Mouse (Mus musculus) lung, embryonic 15.5 days (tissue): ENCODE measurements around the gene Krtap28-10. TPM values are rescaled to one million over a fixed set of nuclear protein-coding genes. Genes with fewer than 3 reads are reported as not detected.
A peak's percentile ranks its signal among the peaks of the same experiment; 100 is the strongest.

Experiments
- ATAC-seq: fragments of 200-750 bp; cut with Nextera tagmentation; 2 replicates; pipeline ENCODE4 v1.8.0; 2017; ENCODE audit warnings: moderate number of reproducible peaks, borderline replicate concordance; ENCODE audit not compliant: low FRiP score, low TSS enrichment; ENCODE audit errors: extremely low read depth
- H3K27ac ChIP-seq: fragments of 300-500 bp; sonication (generic); 2 replicates; pipeline ENCODE4 v1.5.1; 2015; ENCODE audit warnings: moderate library complexity, mild to moderate bottlenecking, inconsistent platforms
- H3K27me3 ChIP-seq: fragments of 300-500 bp; sonication (generic); 2 replicates; pipeline ENCODE4 v1.6.1; 2015; ENCODE audit warnings: inconsistent platforms
- H3K36me3 ChIP-seq: fragments of 300-500 bp; sonication (generic); 2 replicates; pipeline ENCODE4 v1.6.1; 2015; ENCODE audit warnings: inconsistent platforms
- H3K4me1 ChIP-seq: fragments of 300-500 bp; sonication (generic); 2 replicates; pipeline ENCODE4 v1.6.1; 2015; ENCODE audit warnings: inconsistent platforms
- H3K4me2 ChIP-seq: fragments of 300-500 bp; sonication (generic); 2 replicates; pipeline ENCODE4 v1.6.1; 2015; ENCODE audit warnings: inconsistent platforms, mild to moderate bottlenecking, moderate library complexity
- H3K4me3 ChIP-seq: fragments of 300-500 bp; sonication (generic); 2 replicates; pipeline ENCODE4 v1.5.1; 2015; ENCODE audit warnings: mild to moderate bottlenecking, inconsistent platforms
- H3K9ac ChIP-seq: fragments of 300-500 bp; sonication (generic); 2 replicates; pipeline ENCODE4 v1.6.1; 2015; ENCODE audit warnings: inconsistent platforms
- H3K9me3 ChIP-seq: fragments of 300-500 bp; sonication (generic); 2 replicates; pipeline ENCODE4 v1.6.1; 2016; ENCODE audit warnings: inconsistent platforms
- WGBS: fragments of 180-500 bp; shearing (Covaris S2); methylation state at CpG from one replicate; pipeline ENCODE4 v1.1.7; 2015; 5-methylcytosine and 5-hydroxymethylcytosine counted together
- polyA plus RNA-seq: library from polyadenylated mRNA; unstranded; fragments of >200 nt; fragmentation: Nextera tagmentation; extraction: Ambion mirVana; gene quantifications from 2 replicates; pipeline ENCODE4 v1.2.1, GENCODE M21; 2015

Krtap28-10 gene
- polyA plus RNA-seq, result not detected in 2 replicates

- no peak for ATAC-seq
- Histone ChIP-seq H3K27ac (no peak within 1 kb of the TSS), H3K4me1 (no peaks in the 10 kb centered on the region; the same call in 1 of the 2 replicates), H3K27me3 (no peaks in the 10 kb centered on the region), H3K36me3 (no peaks in the 10 kb centered on the region), H3K9ac (no peak within 1 kb of the TSS), H3K9me3 (no peaks in the 10 kb centered on the region), H3K4me2 (no peak within 1 kb of the TSS), H3K4me3 (no peak within 1 kb of the TSS)
- WGBS, result 80% methylated on average over 2 of the region's 2 CpGs
Observed at GRCm38 (mm10) chr1:83042380-83042779, at the start of gene Krtap28-10. Krtap28-10 (minus strand) TSS chr1:83042480.

GRCm38 (mm10) chr1:83091268-83091667 is 49.0 kb upstream of the Krtap28-10 start:
- 57% methylated on average over 3 of the region's 3 CpGs for WGBS
- Histone ChIP-seq H3K4me2 (no peak overlapping the region), H3K36me3 (no peaks in the 10 kb centered on the region), H3K9me3 (no peaks in the 10 kb centered on the region), H3K4me3 (no peak overlapping the region), H3K27me3 (no peaks in the 10 kb centered on the region), H3K27ac (no peak overlapping the region), H3K9ac (no peak overlapping the region), H3K4me1 (no peaks in the 10 kb centered on the region)
- no peak for ATAC-seq

GRCm38 (mm10) chr1:83084790-83085189 is 42.5 kb upstream of the Krtap28-10 start:
- H3K4me1 ChIP-seq, result 0 out of 2 replicates have a peak, but pooled peaks cover 2% of the 10 kb centered on the region
- H3K4me3 ChIP-seq, result no peak overlapping the region
- WGBS, result 53% methylated on average over 2 of the region's 2 CpGs
- H3K36me3 ChIP-seq, result no peaks in the 10 kb centered on the region
- H3K27me3 ChIP-seq, result no peaks in the 10 kb centered on the region
- no peak overlapping the region for H3K4me2 ChIP-seq
- peak overlapping the region; percentile 61 for H3K27ac ChIP-seq
- H3K9me3 ChIP-seq, result no peaks in the 10 kb centered on the region
- peak; percentile 39; the same call in 1 of the 2 replicates for ATAC-seq
- H3K9ac ChIP-seq, result no peak overlapping the region

- Histone ChIP-seq H3K4me3 (no peak overlapping the region), H3K27me3 (no peaks in the 10 kb centered on the region), H3K9me3 (no peaks in the 10 kb centered on the region), H3K4me1 (0 out of 2 replicates have a peak, but pooled peaks cover 3% of the 10 kb centered on the region), H3K9ac (no peak overlapping the region), H3K27ac (no peak overlapping the region), H3K36me3 (no peaks in the 10 kb centered on the region), H3K4me2 (no peak overlapping the region)
- no peak for ATAC-seq
- WGBS, result 59% methylated on average over 6 of the region's 6 CpGs
Observed at GRCm38 (mm10) chr1:83077016-83077415, 34.7 kb upstream of the Krtap28-10 start.

GRCm38 (mm10) chr1:83076190-83076917 is 34.1 kb upstream of the Krtap28-10 start:
- 0 out of 2 replicates have a peak, but pooled peaks cover 3% of the 10 kb centered on the region for H3K4me1 ChIP-seq
- WGBS, result 43% methylated on average over 11 of the region's 11 CpGs
- H3K27ac ChIP-seq, result no peak overlapping the region
- H3K4me3 ChIP-seq, result peak overlapping the region; percentile 27
- H3K9ac ChIP-seq, result no peak overlapping the region
- H3K27me3 ChIP-seq, result no peaks in the 10 kb centered on the region
- H3K36me3 ChIP-seq, result no peaks in the 10 kb centered on the region
- H3K4me2 ChIP-seq, result peak overlapping the region; percentile 48
- no peaks in the 10 kb centered on the region for H3K9me3 ChIP-seq
- peak; percentile 27; the same call in 1 of the 2 replicates for ATAC-seq

- no peak overlapping the region for H3K9ac ChIP-seq
- H3K27ac ChIP-seq, result no peak overlapping the region
- ATAC-seq, result no peak
Observed at GRCm38 (mm10) chr1:83075526-83076189, 33.4 kb upstream of the Krtap28-10 start.

GRCm38 (mm10) chr1:83067205-83067604 is 24.9 kb upstream of the Krtap28-10 start:
- no peak for ATAC-seq
- H3K36me3 ChIP-seq, result no peaks in the 10 kb centered on the region

More at GRCm38 (mm10) chr1:83075526-83076189, 33.4 kb upstream of the Krtap28-10 start:
- no peaks in the 10 kb centered on the region for H3K9me3 ChIP-seq
- no peaks in the 10 kb centered on the region for H3K36me3 ChIP-seq
- no peaks in the 10 kb centered on the region for H3K27me3 ChIP-seq
- 0 out of 2 replicates have a peak, but pooled peaks cover 3% of the 10 kb centered on the region for H3K4me1 ChIP-seq
- peak overlapping the region; percentile 48 for H3K4me2 ChIP-seq
- 30% methylated on average over 15 of the region's 15 CpGs for WGBS
- H3K4me3 ChIP-seq, result peak overlapping the region; percentile 27

GRCm38 (mm10) chr1:83066577-83066976 is 24.3 kb upstream of the Krtap28-10 start:
- no peak for ATAC-seq
- Histone ChIP-seq H3K4me2 (no peak overlapping the region), H3K27me3 (no peaks in the 10 kb centered on the region), H3K4me3 (no peak overlapping the region), H3K27ac (no peak overlapping the region), H3K4me1 (no peaks in the 10 kb centered on the region), H3K36me3 (no peaks in the 10 kb centered on the region), H3K9ac (no peak overlapping the region), H3K9me3 (no peaks in the 10 kb centered on the region)
- WGBS, result 90% methylated on average over 4 of the region's 4 CpGs

More at GRCm38 (mm10) chr1:83067205-83067604, 24.9 kb upstream of the Krtap28-10 start:
- 78% methylated on average over 10 of the region's 10 CpGs for WGBS
- Histone ChIP-seq H3K4me1 (no peaks in the 10 kb centered on the region), H3K27me3 (no peaks in the 10 kb centered on the region), H3K9me3 (no peaks in the 10 kb centered on the region), H3K9ac (no peak overlapping the region), H3K27ac (no peak overlapping the region), H3K4me2 (no peak overlapping the region), H3K4me3 (no peak overlapping the region)

GRCm38 (mm10) chr1:83064851-83065250 is 22.6 kb upstream of the Krtap28-10 start:
- no peaks in the 10 kb centered on the region for H3K27me3 ChIP-seq
- ATAC-seq, result no peak
- no peak overlapping the region for H3K4me3 ChIP-seq
- no peak overlapping the region for H3K27ac ChIP-seq
- no peaks in the 10 kb centered on the region for H3K9me3 ChIP-seq
- no peak overlapping the region for H3K4me2 ChIP-seq
- H3K9ac ChIP-seq, result no peak overlapping the region
- H3K36me3 ChIP-seq, result no peaks in the 10 kb centered on the region
- H3K4me1 ChIP-seq, result no peaks in the 10 kb centered on the region; the same call in 1 of the 2 replicates
- 9% methylated on average over 3 of the region's 3 CpGs for WGBS

- no peak within 1 kb of the TSS for H3K27ac ChIP-seq
- H3K4me1 ChIP-seq, result no peaks in the 10 kb centered on the region; the same call in 1 of the 2 replicates
- no peak for ATAC-seq
- no peaks in the 10 kb centered on the region for H3K9me3 ChIP-seq
- H3K36me3 ChIP-seq, result no peaks in the 10 kb centered on the region
- 84% methylated on average over 4 of the region's 4 CpGs for WGBS
- no peak within 1 kb of the TSS for H3K4me3 ChIP-seq
- H3K9ac ChIP-seq, result no peak within 1 kb of the TSS
- H3K27me3 ChIP-seq, result no peaks in the 10 kb centered on the region
- no peak within 1 kb of the TSS for H3K4me2 ChIP-seq
Observed at GRCm38 (mm10) chr1:83060643-83061042, 18.4 kb upstream of the Krtap28-10 start, which contains the start of gene Krtap28-13. Krtap28-13 (plus strand) TSS chr1:83060930.

- Histone ChIP-seq H3K9me3 (no peaks in the 10 kb centered on the region), H3K9ac (no peak within 1 kb of the TSS), H3K4me1 (no peaks in the 10 kb centered on the region; the same call in 1 of the 2 replicates), H3K4me3 (no peak within 1 kb of the TSS), H3K27ac (no peak within 1 kb of the TSS), H3K27me3 (no peaks in the 10 kb centered on the region), H3K36me3 (no peaks in the 10 kb centered on the region), H3K4me2 (no peak within 1 kb of the TSS)
- WGBS, result 77% methylated on average over 9 of the region's 9 CpGs
- ATAC-seq, result no peak
Observed at GRCm38 (mm10) chr1:83059278-83059677, 17.0 kb upstream of the Krtap28-10 start, which contains the start of gene A030005K14Rik. A030005K14Rik (minus strand) TSS chr1:83059378.

GRCm38 (mm10) chr1:83058481-83058880 is 16.2 kb upstream of the Krtap28-10 start:
- no peak overlapping the region for H3K4me2 ChIP-seq
- 48% methylated on average over 1 of the region's 1 CpGs for WGBS

More at GRCm38 (mm10) chr1:83058481-83058880, 16.2 kb upstream of the Krtap28-10 start:
- no peak for ATAC-seq
- no peaks in the 10 kb centered on the region for H3K9me3 ChIP-seq
- H3K4me1 ChIP-seq, result no peaks in the 10 kb centered on the region; the same call in 1 of the 2 replicates
- no peaks in the 10 kb centered on the region for H3K27me3 ChIP-seq
- H3K4me3 ChIP-seq, result no peak overlapping the region
- no peak overlapping the region for H3K9ac ChIP-seq
- H3K36me3 ChIP-seq, result no peaks in the 10 kb centered on the region
- no peak overlapping the region for H3K27ac ChIP-seq
